Mouse (Mus musculus) layer of hippocampus, adult 11-12 months (tissue): ENCODE measurements around the gene Smndc1.

Experiments
- DNase-seq: peaks from one replicate; pipeline ENCODE4 v3.0.0; 2022; ENCODE audit warnings: low spot score

Gene Smndc1

DNA sequence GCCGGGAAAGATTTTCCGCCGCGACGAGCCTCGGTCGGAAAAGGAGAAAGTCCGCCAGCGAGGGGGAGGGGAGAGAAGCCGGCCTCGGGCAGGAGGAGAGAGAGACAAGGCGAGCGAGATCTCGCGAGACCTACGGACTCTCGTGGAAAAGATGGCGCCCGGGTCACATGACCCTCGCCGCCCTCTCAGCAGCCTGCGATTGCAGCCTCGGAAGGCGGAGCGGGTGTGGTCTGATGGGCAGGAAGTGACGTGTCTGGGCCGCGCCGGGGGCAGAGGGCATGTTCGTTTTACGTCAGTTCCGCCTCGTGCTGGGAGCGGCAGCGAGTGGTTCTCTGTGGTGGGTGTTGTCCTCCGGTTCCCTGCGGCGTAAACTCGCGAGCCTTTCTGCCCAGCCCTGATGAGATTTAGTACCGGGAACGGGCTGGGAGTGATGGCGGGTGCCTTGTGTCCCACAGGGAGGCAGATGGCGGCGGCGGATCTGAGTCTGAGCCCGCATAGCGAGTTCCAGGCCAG lies at the start of gene Smndc1:
Gene Smndc1 (minus strand): TSS at position 84 of the 513 bp plus-strand sequence.
- peak; percentile 99 for DNase-seq

DNA sequence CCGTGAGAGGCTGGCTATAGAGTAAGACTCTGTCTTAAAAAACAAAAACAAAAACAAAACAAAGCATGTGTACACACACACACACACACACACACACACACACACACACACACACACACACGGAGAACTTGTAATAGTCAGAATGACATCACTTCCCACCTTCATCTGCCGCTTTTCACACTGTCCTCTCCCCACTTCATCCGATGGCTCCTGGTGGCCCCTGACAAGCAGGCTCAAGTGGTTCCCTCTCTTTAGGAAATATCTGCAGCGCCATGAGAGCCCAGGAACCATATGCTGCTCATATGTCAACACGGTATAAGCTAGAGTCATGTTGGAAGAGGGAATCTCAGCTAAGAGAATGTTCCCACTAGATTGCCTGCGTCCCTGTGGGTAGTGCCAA lies 49.0 kb upstream of the Smndc1 start:
- no peak for DNase-seq

DNA sequence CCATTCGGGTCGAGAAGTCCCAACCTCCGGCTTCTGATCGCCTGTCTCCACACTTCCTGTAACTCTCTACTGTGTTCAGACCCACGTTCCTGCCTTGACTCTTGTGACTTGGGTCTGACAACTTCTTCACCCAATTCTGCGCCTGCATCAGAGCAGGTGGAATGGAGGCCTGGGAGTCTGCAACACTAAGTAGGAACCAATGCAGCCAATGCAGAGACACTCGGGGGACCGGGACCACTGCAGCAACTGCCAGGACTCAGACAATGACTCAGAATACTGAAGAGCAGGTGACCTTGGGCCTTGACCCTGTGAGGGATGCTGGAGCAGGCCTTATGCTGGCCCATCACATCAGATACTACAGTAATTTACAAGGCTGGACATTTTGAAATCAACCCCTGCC lies 47.6 kb upstream of the Smndc1 start:
- no peak for DNase-seq

DNA sequence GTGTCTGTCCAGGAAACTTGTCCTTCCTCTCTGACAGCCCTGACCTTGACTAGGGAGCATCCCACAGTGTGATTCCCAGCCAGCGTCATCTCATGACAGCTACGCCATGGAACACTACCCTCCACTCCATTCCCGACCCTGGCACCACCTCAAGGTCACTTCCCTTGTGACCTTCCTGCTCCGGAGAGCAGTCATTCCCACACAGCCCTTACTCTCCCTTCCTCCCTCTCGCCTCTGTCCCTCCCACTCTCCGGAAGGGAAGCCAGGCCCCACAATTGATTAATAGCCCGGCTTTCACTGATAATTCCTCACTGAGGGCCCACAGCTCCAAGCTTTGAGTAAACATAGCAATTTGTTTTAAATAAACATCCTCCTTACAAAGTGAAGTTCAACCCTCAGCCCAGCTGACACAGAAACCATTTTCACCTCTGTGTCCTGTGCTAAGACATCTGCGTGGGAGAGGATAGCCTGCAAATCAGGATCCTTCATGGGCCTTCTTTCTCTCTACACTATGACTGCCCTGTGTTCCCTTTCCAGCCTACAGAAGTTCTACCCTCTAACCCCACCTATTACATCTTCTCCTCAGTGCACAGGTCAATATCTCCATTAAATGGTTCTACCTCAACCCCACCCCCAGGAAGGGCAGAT lies 47.1 kb upstream of the Smndc1 start:
- DNase-seq, result no peak

DNA sequence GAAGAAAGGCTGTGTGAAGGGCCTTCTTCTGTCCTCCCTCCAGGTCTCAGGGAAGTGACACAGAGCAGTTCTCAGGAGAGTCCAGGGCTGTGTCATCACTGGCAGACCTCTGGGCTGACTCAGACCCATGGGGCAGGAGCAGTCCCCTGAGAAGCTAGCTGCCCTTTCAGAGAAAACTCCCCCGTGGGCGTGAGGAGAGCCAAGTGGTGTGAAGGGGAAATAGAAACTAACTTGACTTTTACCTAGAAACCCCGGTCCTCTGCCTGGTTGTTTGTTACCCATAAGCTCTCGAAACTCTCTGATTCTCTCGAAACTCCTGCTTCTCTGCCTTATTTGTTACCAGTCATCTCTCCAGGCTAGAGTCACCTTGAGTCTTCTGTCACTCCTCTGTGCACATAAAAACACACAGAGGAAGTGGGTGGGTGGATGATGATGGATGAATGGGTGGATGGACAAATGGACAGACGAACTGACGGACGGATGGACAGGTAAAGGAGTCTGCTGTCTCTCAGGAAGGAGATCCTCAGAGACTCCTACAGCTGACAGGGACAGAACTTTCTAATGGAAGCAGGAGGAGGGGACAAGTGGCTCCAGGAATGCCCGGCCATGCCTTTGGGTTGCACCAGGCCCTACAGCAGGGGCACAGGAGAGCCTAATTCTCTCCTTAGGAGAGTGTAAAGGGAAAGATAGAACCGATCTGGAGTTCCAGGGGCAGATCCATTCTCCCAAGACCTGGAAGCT lies 43.7 kb upstream of the Smndc1 start:
- no peak for DNase-seq

DNA sequence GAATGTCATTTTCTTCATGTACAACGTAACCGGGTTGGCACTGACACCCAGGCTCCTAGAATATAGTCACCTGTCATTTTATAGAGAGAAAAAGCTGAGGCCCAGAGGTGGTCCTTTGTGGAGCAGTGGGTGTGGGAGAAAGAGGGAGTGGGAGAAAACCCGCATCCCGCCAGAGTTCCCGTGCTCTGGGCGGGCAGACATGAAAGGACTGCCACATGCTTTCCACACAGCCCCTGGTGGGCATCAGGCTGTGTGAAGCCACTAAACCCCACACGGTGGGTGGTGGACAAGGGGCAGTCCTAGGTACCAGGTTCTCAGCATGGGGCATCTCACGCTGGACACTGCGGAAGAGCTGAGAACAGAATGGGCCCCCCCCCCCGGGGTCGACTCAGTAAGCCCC lies 40.6 kb upstream of the Smndc1 start:
- DNase-seq, result no peak

DNA sequence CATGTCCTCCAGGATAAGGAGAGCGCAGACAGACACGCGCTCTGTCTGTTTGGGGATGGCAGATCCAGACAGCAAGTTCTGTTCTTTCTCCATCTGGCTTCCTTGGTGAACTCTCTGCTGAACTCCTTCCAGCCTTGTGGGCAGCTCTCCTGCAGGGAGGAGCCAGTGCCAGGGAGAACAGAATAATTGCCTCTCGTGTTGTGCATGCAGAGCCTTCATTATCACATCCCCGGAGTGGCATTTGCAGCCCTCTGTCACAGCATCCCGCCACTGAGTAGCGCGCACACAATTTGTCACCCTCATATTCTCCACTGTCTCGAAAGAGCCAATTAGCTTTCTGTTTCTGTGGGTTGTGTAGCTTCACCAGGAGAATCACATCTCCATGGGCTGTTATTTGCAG lies 40.0 kb upstream of the Smndc1 start:
- peak; percentile 83 for DNase-seq

DNA sequence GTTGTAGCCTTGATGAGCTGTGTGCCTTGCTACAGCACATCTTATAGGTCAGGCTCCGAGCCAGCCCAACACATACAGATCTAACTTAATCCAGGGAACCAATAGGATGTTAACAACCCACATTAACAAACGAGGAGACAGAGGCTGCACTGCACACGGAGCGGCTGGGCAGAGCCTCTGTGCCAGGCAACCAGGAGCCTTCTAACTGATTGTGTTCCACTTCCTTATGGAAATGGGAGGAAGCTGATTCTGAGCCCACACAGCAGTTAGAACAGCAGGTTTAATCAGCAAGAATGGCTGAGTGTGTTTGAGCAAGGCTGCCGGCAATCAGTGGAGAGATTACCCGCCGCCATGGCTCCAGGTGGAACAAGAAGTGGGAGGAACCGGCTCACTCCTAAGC lies 37.4 kb upstream of the Smndc1 start:
- DNase-seq, result peak; percentile 54

DNA sequence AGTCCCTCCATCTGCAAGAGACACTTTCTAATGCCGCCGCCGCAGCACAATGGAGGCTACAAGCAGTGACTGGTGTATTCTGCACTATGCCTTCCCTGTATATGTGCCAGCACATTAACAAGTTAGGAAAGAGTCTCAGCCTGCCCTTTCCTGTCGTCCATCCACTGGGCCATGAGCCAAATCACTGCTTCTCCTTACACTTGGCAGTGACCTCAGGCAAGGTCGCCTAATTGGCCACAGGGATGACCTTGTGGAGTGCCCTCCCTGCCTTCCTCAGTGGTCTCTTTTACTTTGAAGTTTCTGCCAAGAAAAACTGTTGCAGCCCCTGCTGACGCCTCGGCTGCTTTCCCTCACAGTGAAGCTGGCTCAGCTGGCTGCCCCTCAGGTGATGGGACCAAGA lies 37.0 kb upstream of the Smndc1 start:
- DNase-seq, result no peak

DNA sequence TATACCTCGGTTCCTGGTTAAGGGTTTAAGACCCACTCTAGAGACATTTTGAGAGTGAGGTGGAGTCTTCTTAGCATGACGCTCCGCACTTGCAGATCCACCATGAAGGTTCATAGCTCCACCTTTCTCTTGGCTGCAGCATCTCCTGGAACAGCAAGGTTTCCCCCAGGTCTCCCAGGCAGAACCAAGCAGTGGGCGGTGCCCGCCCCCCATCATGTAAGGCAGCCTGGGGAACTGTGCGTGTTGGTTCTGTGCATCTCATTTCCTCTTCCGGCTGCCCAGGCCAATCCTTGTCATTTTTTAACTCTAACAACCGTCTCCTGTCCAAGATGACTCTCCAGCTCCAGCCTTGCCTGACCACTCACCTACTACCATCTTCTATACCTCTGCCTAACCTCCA lies 35.4 kb upstream of the Smndc1 start:
- no peak for DNase-seq

DNA sequence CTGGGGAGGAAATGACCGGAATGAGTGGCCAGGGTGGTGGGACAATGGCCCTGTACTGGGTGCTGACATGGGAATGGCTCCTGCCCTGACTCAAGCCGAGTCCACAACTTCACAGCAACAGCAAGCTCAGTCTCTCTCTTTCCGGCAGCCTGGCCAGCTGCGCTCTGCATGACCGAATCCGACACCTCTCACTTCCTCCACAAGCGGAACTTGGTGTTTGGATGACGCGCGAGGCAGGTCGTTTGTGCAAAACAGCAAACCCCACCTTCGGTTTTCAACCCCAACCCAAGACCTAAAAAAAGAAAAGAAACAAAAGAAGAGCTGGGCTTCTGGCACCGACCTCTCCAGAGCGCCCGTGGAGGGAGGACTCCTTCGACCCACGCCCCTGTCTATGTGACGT lies 34.3 kb upstream of the Smndc1 start:
- DNase-seq, result no peak

DNA sequence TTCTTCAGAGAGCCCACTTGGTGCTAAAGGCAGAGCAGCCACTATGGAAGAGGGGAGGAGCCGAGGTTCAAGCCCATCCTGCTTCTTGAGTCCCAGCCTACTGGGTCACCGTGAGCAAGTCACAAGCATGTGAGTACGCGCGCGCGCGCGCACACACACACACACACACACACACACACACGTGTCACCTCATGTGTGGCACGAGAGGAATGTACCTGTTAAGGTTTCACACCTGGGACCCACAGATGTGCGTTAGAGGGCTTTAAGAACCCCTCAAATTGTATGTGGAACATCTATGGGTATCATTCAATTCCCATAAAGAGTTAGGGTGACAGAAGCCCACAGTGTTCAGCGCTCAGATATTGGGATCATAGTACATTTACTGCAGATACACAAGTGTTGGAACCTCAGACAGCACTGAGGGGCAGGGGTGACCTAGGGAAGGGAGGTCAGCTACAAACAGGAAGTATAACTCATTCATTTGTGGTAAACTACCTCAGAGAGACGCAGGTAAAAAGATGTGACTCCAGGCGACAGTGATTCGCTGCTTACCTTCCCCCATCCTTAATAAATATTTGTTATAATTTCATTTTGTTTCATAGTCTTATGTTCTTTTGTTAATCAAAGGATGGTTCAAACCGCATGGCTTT lies 33.6 kb upstream of the Smndc1 start:
- DNase-seq, result no peak

DNA sequence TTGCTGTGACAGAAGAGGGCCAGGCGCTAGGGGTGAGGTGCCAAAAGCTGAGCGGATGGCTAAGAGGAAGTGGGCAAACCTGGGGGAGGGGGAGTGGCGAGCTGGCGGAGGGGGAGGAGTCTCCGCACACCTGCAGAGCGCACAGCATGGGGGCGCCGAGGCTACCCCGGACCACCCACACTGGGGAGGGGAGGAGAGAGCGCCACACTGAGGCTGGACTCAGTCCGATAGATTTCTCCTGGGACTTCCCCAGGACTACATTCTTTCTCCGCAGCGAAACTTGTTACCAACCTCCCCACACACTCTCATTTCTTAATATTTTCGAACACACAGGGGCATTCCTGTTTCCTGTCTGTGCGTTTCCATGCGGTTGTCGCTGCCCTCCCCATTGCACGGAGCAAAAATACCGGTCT lies 33.0 kb upstream of the Smndc1 start:
- DNase-seq, result no peak

DNA sequence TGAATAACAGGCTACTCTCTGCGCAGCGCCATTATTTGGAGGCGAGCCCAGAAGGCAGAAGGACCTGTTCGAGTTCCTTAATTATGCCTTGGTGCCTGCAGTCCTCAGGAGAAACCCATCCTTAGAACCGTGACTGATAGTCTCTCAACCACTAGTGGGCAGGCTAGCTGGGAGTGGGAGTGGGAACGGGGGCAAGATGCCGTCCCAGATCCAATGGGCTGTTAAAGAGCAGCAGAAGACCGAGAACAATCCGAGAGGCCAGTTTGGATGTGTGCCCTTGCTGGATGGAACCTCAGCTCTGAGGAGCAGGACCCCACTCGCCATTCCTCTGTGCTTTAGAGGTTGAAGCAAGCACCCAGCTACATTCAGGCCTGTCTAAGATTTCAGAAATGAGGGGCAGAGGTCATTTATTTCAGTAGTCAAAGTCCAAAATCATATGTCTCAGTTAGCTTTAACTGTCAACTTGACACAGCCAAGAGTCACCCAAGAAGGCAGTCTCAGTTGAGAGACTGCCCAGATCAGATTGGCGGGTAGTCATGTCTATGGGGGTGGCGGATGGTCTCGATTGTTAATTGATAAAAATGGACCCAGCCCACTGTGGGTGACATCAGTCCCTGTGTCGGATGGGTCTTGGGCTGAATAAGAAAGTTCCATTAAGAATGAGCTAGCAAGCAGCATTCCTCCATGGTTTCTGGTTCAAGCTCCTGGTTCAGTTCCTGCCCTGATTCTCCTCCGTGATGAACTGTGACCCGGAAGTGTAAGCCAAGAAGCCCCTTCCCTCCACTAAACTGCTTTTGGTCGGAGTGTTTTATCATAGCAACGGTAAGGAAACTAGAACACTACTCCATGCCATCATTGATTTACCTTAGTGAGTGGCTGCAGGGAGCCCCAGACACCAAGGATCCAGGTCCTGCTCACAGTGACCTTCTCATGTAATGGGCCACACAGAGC lies 32.3 kb upstream of the Smndc1 start:
- no peak for DNase-seq

DNA sequence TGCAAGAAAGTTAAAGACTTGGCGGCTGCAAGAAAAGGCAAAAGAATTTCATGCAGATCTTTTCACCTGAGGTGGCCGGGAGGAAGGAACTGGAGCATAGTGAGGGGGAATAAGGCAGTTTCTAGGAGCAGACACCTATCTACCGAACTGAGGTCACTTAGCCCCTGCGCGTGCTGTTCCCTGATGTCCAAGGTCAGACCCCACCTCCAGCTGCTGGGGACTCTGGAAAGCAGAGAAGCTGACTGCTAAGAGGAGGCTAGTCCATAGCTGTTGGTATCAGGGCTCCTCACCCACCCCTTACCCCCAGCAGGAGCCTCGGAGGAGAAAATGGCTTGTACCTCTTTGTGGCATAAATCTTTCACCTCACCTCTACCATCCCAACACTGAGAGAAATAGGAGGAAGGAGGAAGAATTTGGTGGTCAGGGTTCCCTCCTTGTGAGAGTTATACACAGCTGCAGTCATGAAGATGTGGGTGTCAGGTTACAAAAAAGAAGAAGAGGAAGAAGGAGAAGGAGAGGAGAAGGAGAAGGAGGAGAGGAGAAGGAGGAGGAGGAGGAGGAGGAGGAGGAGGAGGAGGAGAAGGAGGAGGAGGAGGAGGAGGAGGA lies 31.3 kb upstream of the Smndc1 start:
- no peak for DNase-seq

DNA sequence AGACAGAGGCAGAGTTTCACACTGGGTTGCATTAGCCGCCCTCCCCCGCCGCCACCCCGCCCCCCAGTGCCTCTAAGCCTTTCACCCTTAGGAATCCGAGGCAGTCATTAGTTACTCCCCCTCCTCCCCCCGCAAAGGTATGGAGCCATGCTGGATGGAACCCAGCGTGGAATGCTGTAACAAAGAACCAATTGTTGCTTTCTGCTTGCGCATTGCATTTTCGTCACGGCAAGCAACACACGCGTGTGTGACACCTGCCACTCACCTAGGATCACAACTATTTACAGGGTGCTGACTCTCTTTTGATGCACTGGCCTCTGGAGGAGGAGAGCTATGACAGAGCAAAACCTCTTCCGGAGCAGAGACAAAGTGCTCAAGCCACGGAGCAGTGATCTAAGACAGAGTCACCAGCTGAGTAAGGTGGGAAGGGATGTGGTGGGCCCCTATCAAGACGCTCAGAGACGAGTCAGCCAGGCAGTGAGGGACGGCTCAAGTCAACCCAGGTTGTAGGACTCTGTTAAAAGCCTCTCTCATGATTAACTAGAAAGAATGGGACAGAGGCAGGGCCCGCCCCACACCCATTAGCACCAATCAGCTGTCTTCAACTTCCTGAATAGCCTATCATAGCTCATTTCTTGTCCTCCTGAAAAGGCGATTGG lies 30.7 kb upstream of the Smndc1 start:
- DNase-seq, result peak; percentile 72

DNA sequence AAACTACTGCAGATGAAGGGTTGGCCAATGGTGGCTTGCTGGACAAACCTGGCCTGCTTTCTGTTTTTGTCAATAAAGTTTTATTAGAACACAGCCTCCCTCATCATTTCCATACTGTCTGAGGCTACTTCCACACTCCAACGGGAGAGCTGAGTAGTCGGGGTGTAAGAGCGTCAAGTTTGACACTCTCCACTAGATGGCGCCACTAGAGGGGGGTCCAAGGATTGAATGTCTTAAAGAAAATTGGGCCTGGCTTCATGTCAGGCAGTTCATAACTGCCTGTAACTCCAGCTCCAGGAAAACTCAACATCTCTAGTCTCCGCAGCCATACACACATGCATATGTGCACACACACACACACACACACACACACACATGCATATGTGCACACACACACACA lies 29.5 kb upstream of the Smndc1 start:
- DNase-seq, result peak; percentile 45

DNA sequence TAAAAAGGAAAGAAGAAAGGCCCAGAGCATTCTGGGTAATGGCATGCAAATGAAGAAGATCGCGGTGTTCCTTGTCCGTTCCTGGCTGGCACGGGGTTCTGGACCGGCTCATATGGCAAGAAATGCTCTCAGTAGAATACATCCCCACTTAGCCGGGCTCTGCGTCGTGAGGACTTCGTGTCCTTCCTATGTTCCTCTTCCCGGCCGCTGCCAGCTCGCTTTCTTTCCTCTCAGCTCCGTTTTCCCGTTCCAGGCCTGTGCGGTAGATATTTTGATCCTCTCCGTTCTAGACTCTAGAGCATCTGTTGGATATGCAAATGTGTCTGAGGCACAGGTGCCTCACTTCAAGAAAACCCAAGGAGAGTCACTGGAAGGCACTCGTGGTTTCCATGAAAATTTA lies 24.8 kb upstream of the Smndc1 start:
- DNase-seq, result peak; percentile 52

DNA sequence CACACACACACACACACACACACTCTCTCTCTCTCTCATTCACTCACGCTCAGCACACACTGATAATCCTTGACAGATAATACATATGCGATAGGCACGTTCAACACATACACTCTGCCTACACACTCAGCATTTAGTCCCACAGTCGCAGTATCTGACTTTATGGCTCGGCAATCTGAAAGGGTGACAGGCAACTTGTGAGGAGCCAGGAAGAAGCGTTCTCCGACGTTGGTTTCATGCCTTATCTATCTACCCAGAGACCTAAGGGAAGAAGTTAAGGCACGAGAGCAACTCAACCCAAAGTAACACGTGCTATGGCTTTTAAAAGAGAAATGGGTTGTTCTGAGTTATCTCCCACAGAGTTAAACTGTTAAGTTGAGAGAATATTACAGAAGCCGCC lies 24.3 kb upstream of the Smndc1 start:
- DNase-seq, result no peak

DNA sequence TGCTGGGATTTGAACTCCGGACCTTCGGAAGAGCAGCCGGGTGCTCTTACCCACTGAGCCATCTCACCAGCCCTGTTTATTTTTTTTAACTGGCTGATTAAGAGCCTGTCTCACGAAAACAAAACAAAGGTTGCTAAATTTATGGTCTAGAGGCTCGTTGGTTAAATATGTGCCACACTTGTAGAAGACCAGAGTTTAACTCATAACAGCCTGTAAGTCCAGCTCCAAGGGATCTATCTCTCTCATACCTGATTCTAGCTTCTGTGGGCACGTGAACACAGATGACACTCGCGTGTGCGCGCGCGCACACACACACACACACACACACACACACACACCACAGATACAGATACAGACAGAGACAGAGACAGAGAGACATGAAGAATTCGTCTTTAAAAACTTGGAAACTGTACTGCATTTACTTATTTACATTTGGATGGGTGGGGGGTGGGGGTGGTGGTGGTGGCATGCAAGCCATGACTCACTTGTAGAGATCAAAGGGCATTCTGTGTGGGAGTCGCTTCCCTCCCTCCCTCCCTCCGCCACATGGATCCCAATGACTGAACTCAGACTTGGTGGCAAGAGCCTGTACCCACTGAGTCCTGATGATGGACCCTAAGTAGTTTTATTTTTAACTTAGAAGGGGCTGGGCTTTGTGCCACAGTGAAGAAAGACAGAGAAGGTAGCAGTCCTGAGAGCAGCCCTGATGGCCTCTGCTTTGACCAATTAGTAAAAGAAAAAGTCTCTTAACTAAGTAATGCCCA lies 23.4 kb upstream of the Smndc1 start:
- DNase-seq, result no peak
